Mouse (Mus musculus) heart, embryonic 13.5 days (tissue): ENCODE results near the gene Wbp1l. TPM values are rescaled to one million over a fixed set of nuclear protein-coding genes. Genes with fewer than 3 reads are reported as not detected.

ENCODE experiments used
- ATAC-seq: fragments of 200-750 bp; cut with Nextera tagmentation; 2 replicates; pipeline ENCODE4 v1.8.0; 2017; ENCODE audit warnings: moderate TSS enrichment; ENCODE audit not compliant: insufficient number of reproducible peaks, low FRiP score, low TSS enrichment; ENCODE audit errors: extremely low read depth
- H3K27ac ChIP-seq: fragments of 300-500 bp; sonication (generic); replicated peaks from 2 replicates; pipeline ENCODE4 v1.5.1; 2015; ENCODE audit warnings: moderate library complexity, mild to moderate bottlenecking, inconsistent platforms
- H3K27me3 ChIP-seq: fragments of 300-500 bp; sonication (generic); replicated peaks from 2 replicates; pipeline ENCODE4 v1.6.1; 2015; ENCODE audit warnings: mild to moderate bottlenecking, inconsistent platforms
- H3K36me3 ChIP-seq: fragments of 300-500 bp; sonication (generic); 2 replicates; pipeline ENCODE4 v1.6.1; 2015; ENCODE audit warnings: mild to moderate bottlenecking, inconsistent platforms
- H3K4me1 ChIP-seq: fragments of 300-500 bp; sonication (generic); 2 replicates; pipeline ENCODE4 v1.6.1; 2015; ENCODE audit warnings: inconsistent platforms
- H3K4me2 ChIP-seq: fragments of 300-500 bp; sonication (generic); 2 replicates; pipeline ENCODE4 v1.6.1; 2015; ENCODE audit warnings: inconsistent platforms, mild to moderate bottlenecking, moderate library complexity
- H3K4me3 ChIP-seq: fragments of 300-500 bp; sonication (generic); 2 replicates; pipeline ENCODE4 v1.5.1; 2015; ENCODE audit warnings: moderate library complexity, mild to moderate bottlenecking, inconsistent platforms
- H3K9ac ChIP-seq: fragments of 300-500 bp; sonication (generic); 2 replicates; pipeline ENCODE4 v1.6.1; 2015; ENCODE audit warnings: inconsistent platforms, mild to moderate bottlenecking, moderate library complexity
- H3K9me3 ChIP-seq: fragments of 300-500 bp; sonication (generic); 2 replicates; pipeline ENCODE4 v1.6.1; 2016; ENCODE audit warnings: inconsistent platforms
- WGBS: fragments of 180-500 bp; shearing (Covaris S2); methylation state at CpG from one replicate; pipeline ENCODE4 v1.1.7; 2015; ENCODE audit warnings: mixed read lengths; 5-methylcytosine and 5-hydroxymethylcytosine counted together
- polyA plus RNA-seq: library from polyadenylated mRNA; unstranded; fragments of >200 nt; fragmentation: Nextera tagmentation; extraction: Ambion mirVana; gene quantifications from 2 replicates; pipeline ENCODE4 v1.2.1, GENCODE M21; 2015

Wbp1l gene
- polyA plus RNA-seq, 1 experiment from 2014 or later = 41.6 TPM

- Histone ChIP-seq H3K4me1 (peaks cover 90% of the 10 kb centered on the region), H3K4me3 (no peak overlapping the region), H3K4me2 (no peak overlapping the region), H3K9me3 (no peaks in the 10 kb centered on the region), H3K27ac (no peak overlapping the region), H3K36me3 (peaks cover 41% of the 10 kb centered on the region), H3K9ac (no peak overlapping the region), H3K27me3 (no peaks in the 10 kb centered on the region)
- WGBS = 62% methylated on average over 6 of the region's 6 CpGs
- ATAC-seq = no peak
Measured at GRCm38 (mm10) chr19:46637598-46637997, 38.7 kb downstream of the Wbp1l start.

- peak overlapping the region; percentile 59 for H3K27ac ChIP-seq
- H3K27me3 ChIP-seq = no peaks in the 10 kb centered on the region
- no peaks in the 10 kb centered on the region for H3K9me3 ChIP-seq
- peaks cover 38% of the 10 kb centered on the region for H3K36me3 ChIP-seq
- no peak overlapping the region for H3K4me3 ChIP-seq
- peak overlapping the region; percentile 1; the same call in 1 of the 2 replicates for H3K9ac ChIP-seq
- no peak for ATAC-seq
- H3K4me2 ChIP-seq = no peak overlapping the region
- H3K4me1 ChIP-seq = peaks cover 93% of the 10 kb centered on the region
Measured at GRCm38 (mm10) chr19:46639053-46639452, 40.2 kb downstream of the Wbp1l start.

GRCm38 (mm10) chr19:46639496-46639895, 40.6 kb downstream of the Wbp1l start:
- no peak for ATAC-seq
- peaks cover 95% of the 10 kb centered on the region for H3K4me1 ChIP-seq

GRCm38 (mm10) chr19:46640780-46641179, 41.9 kb downstream of the Wbp1l start:
- H3K9me3 ChIP-seq = no peaks in the 10 kb centered on the region
- no peaks in the 10 kb centered on the region for H3K27me3 ChIP-seq
- 81% methylated on average over 8 of the region's 8 CpGs for WGBS
- H3K9ac ChIP-seq = 0 out of 2 replicates have a peak overlapping the region, but pooled peaks have one; percentile 5
- ATAC-seq = no peak
- peak overlapping the region; percentile 95 for H3K27ac ChIP-seq
- no peak overlapping the region for H3K4me2 ChIP-seq
- no peak overlapping the region for H3K4me3 ChIP-seq
- peaks cover 96% of the 10 kb centered on the region for H3K4me1 ChIP-seq
- peaks cover 35% of the 10 kb centered on the region for H3K36me3 ChIP-seq

More at GRCm38 (mm10) chr19:46639496-46639895, 40.6 kb downstream of the Wbp1l start:
- H3K9ac ChIP-seq = peak overlapping the region; percentile 1; the same call in 1 of the 2 replicates
- H3K27ac ChIP-seq = peak overlapping the region; percentile 59
- H3K4me2 ChIP-seq = no peak overlapping the region
- no peaks in the 10 kb centered on the region for H3K27me3 ChIP-seq
- H3K9me3 ChIP-seq = no peaks in the 10 kb centered on the region
- H3K36me3 ChIP-seq = peaks cover 38% of the 10 kb centered on the region
- WGBS = 80% methylated on average over 14 of the region's 14 CpGs
- no peak overlapping the region for H3K4me3 ChIP-seq

- Histone ChIP-seq H3K36me3 (peaks cover 43% of the 10 kb centered on the region), H3K4me1 (peaks cover 96% of the 10 kb centered on the region), H3K4me3 (no peak overlapping the region), H3K27ac (peak overlapping the region; percentile 95), H3K9ac (peak overlapping the region; percentile 63), H3K4me2 (peak overlapping the region; percentile 50), H3K27me3 (no peaks in the 10 kb centered on the region), H3K9me3 (no peaks in the 10 kb centered on the region)
- ATAC-seq = 0 out of 2 replicates have a peak, but pooled peaks have one; percentile 17
- WGBS = 36% methylated on average over 19 of the region's 19 CpGs
Measured at GRCm38 (mm10) chr19:46641420-46642085, 42.7 kb downstream of the Wbp1l start.

GRCm38 (mm10) chr19:46642136-46642753, 43.4 kb downstream of the Wbp1l start:
- Histone ChIP-seq H3K4me1 (peaks cover 96% of the 10 kb centered on the region), H3K9me3 (no peaks in the 10 kb centered on the region), H3K27me3 (no peaks in the 10 kb centered on the region), H3K4me2 (peak overlapping the region; percentile 50), H3K27ac (peak overlapping the region; percentile 95), H3K9ac (peak overlapping the region; percentile 63), H3K36me3 (peaks cover 46% of the 10 kb centered on the region), H3K4me3 (no peak overlapping the region)
- WGBS = 50% methylated on average over 22 of the region's 22 CpGs
- ATAC-seq = no peak

- no peak for ATAC-seq
- 46% methylated on average over 5 of the region's 5 CpGs for WGBS
- peak overlapping the region; percentile 63 for H3K9ac ChIP-seq
- no peaks in the 10 kb centered on the region for H3K9me3 ChIP-seq
- H3K36me3 ChIP-seq = peaks cover 46% of the 10 kb centered on the region
- peaks cover 97% of the 10 kb centered on the region for H3K4me1 ChIP-seq
- no peak overlapping the region for H3K4me3 ChIP-seq
- H3K27ac ChIP-seq = peak overlapping the region; percentile 95
- H3K4me2 ChIP-seq = peak overlapping the region; percentile 54
- H3K27me3 ChIP-seq = no peaks in the 10 kb centered on the region
Measured at GRCm38 (mm10) chr19:46643236-46643635, 44.4 kb downstream of the Wbp1l start.

GRCm38 (mm10) chr19:46644343-46644792, 45.5 kb downstream of the Wbp1l start:
- Histone ChIP-seq H3K36me3 (peaks cover 46% of the 10 kb centered on the region), H3K4me1 (peaks cover 87% of the 10 kb centered on the region), H3K27ac (peak overlapping the region; percentile 95), H3K4me2 (peak overlapping the region; percentile 54), H3K9ac (peak overlapping the region; percentile 62), H3K4me3 (no peak overlapping the region), H3K9me3 (no peaks in the 10 kb centered on the region), H3K27me3 (no peaks in the 10 kb centered on the region)
- WGBS = 50% methylated on average over 10 of the region's 10 CpGs
- 0 out of 2 replicates have a peak, but pooled peaks have one; percentile 2 for ATAC-seq

- 11% methylated on average over 12 of the region's 12 CpGs for WGBS
- ATAC-seq = peak; percentile 45
- H3K4me2 ChIP-seq = peak overlapping the region; percentile 54
- H3K4me1 ChIP-seq = peaks cover 81% of the 10 kb centered on the region
- H3K36me3 ChIP-seq = peaks cover 50% of the 10 kb centered on the region
- H3K4me3 ChIP-seq = 0 out of 2 replicates have a peak overlapping the region, but pooled peaks have one; percentile 5
- H3K9me3 ChIP-seq = no peaks in the 10 kb centered on the region
- H3K27ac ChIP-seq = peak overlapping the region; percentile 95
- H3K27me3 ChIP-seq = no peaks in the 10 kb centered on the region
- peak overlapping the region; percentile 64 for H3K9ac ChIP-seq
Measured at GRCm38 (mm10) chr19:46644793-46645602, 46.1 kb downstream of the Wbp1l start.

- Histone ChIP-seq H3K27me3 (no peaks in the 10 kb centered on the region), H3K36me3 (peaks cover 50% of the 10 kb centered on the region), H3K4me2 (no peak overlapping the region; the same call in 1 of the 2 replicates), H3K9me3 (no peaks in the 10 kb centered on the region), H3K9ac (peak overlapping the region; percentile 64), H3K4me3 (no peak overlapping the region), H3K4me1 (peaks cover 71% of the 10 kb centered on the region), H3K27ac (peak overlapping the region; percentile 95)
- ATAC-seq = no peak
- 81% methylated on average over 12 of the region's 12 CpGs for WGBS
Measured at GRCm38 (mm10) chr19:46646041-46646481, 47.2 kb downstream of the Wbp1l start.

GRCm38 (mm10) chr19:46647254-46647653, 48.4 kb downstream of the Wbp1l start:
- Histone ChIP-seq H3K27ac (no peak overlapping the region), H3K9me3 (no peaks in the 10 kb centered on the region), H3K9ac (no peak overlapping the region), H3K4me2 (no peak overlapping the region), H3K27me3 (no peaks in the 10 kb centered on the region), H3K4me3 (no peak overlapping the region), H3K4me1 (peaks cover 59% of the 10 kb centered on the region), H3K36me3 (peaks cover 58% of the 10 kb centered on the region)
- no peak for ATAC-seq
- 63% methylated on average over 3 of the region's 3 CpGs for WGBS
